Mouse (Mus musculus): ENCODE data around the gene Trmu. TPM values are rescaled to one million over a fixed set of nuclear protein-coding genes. Genes with fewer than 3 reads are reported as not detected.
"Not testable (repeated sequence)": the region's sequence is repeated elsewhere in the genome, so short reads cannot be mapped to it uniquely, and the experiment has no call there.

Trmu gene
- total RNA-seq (2021), result 10 to 100 TPM; 27.7 to 34.3 TPM
- long read RNA-seq, experiment 1, transcript Trmu-201 (11 exons, 1,526 nt), result major isoform, 32 of 44 reads
- long read RNA-seq, experiment 1, partial matches to known transcripts, result 1 of 44 reads
- long read RNA-seq, experiment 1, other reads (novel, unspliced or antisense), result 11 of 44 reads
- long read RNA-seq, experiment 2, transcript Trmu-201 (11 exons, 1,526 nt), result major isoform, 24 of 39 reads
- long read RNA-seq, experiment 2, partial matches to known transcripts, result 1 of 39 reads
- long read RNA-seq, experiment 2, other reads (novel, unspliced or antisense), result 13 of 39 reads

DNA sequence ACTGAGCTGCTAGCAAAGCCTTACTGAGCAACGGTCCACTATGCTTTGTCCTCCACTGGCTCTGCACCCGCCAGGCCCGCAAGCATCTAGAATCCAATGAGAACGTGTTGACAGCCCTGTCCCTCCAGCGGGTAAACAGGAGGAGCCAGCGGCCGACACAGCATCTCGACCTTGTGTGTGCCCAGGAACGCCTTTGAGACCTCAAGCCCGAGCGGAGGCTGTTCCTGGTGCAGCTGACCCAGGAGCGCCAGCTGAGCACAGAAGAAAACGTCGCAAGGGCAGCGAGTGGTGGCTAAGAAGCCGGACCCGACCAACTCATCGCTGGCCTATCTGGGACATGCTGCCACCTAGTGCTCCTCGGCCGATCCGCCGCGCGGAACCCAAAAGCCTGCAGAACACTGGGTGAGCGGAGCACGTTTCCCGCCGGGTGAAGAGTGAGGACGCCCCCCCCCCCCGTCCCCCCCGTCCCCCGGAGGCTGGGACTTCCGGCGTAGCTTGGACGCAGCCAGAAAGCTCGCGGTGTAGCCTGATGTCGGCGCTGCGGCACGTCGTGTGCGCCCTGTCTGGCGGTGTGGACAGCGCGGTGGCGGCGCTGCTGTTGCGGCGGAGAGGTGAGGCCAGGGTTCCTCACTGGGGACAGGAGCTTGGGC, at the start of gene Trmu:
Gene Trmu (plus strand): TSS at position 465 of the 650 bp plus-strand sequence.
- peak; percentile 77 to 89 for DNase-seq (ENCODE audit: low spot score in 2 of 2)

DNA sequence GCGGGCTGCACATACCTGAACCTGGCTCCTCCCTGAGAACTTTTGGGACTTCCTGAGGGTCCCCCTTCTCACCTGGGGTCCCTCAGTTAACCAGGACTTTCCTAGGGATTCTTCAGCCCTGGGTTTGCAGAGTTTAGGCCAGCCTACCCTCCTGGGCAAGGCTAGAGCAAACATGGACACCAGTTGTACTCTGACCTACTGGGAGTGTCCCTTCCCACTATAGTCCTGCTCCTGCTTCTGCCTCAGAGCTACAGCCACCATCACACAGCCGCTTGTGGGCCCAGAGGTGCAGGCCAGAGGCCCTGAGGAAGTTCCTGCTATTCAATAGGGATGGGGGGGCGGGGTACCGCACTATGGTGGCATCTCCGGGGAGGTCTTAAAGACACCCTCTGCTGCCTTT, 49.6 kb upstream of the Trmu start:
- no peak for DNase-seq (ENCODE audit: low spot score in 2 of 2)

DNA sequence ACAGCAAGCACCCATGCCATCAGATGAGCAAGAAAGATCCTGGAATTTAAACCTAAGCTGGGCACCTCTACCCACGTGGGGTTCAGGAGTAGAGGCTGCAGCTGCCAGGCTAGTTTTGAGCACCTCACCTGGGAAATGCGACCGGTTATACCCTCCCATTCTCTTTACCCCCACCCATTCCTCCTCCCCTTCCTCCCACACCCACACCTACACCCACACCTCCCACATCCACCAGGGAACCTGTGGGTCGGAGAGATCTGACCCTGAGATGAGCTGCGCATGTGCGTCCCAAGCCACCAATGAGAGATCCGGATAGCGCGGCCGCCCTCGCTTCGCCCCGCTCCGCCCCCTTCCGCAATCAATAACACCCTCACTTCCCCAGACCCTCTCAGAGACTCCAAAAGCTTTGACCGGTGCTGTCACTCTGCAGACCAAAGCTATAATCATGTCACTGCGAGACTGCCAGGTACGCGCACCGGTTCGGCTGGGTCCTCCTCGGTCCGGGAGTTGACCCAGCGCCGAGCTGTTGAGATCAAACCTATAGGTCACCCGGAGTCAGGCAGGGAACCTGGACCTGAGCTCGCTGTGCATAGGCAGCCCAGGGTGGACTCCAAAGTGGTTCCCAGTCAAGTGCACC, 47.0 kb upstream of the Trmu start, which contains the start of gene Ttc38:
Gene Ttc38 (plus strand): TSS at position 353 of the 637 bp plus-strand sequence.
- peak; percentile 48 to 77 for DNase-seq (ENCODE audit: low spot score in 2 of 2)

DNA sequence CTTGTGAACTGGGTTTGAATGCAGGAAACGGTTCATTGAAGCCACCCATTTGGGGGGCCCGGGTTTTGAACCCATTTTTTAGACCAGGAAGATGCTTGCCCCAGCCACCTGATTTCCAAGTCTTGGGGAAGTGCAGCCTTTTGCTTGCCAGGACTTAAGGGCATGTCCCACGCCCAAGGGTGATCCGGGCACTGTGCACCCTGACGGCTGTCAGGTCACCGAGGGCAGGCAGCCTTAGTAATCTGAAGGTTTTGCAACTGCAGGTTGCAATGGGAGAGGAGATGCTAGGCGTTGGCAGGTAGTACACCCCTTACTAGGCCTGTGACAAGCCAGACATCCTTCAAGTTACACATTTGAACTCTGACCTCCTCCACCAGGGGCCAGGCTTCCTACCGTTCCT, 46.5 kb upstream of the Trmu start:
- no peak for DNase-seq (ENCODE audit: low spot score in 2 of 2)

DNA sequence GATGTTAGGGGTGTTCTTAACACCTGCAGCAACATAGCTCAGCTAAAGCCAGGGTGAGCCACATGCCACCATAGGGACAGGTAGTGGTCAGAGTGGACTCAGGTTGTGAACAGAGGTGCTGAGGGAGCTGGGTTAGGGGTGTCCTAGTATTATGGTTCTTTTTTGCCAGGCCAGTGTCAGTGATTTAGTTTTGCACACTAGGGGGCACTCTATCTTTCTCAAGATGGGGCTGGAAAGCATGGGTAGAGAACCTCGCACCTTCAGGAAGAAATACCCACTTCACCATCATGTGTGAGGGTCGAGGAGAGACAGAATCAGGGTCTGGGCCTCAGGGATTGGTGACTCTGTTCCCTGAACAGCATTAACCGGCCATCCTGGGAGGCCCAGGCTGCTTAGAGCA, 43.8 kb upstream of the Trmu start:
- no peak for DNase-seq (ENCODE audit: low spot score in 2 of 2)

DNA sequence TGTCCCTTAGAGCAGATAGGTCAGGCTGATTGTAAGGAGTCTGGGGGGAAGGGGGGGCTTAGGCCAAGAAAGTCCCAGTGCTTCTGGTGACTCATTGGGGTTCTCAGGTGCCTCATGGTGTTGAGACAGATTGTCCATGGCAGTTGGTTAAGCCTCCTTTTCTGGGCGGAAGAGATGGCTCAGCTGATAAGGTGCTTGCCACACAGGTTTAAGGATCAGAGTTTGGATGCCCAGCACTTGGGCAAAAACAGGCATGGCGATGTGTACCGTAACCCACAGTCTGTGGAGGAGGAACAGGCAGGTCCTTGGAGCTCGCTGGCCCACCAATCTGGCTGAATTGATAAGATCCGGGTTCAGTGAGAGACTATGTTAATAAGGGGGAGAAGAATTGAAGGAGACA, 42.2 kb upstream of the Trmu start:
- DNase-seq (ENCODE audit: low spot score in 2 of 2), result no peak

DNA sequence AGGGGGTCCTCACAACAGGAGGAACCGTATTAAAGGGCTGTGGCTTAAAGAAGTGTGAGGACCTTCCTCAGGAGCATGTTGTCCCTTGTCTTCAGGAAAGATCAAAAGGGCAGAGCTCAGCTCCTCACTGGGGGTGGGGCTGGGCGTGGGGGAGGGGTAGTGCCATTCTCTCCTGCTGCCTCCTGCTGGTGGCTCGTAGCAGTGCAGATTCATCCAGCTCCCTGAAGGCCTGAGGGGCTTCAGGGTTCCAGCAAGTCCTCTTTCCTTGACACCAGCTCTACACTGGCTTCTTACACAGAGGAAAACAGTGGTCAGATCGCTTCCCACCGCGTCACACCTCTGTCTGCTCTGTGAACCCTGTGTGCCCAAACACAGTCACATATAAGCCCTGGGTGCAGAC, 38.1 kb upstream of the Trmu start:
- DNase-seq (ENCODE audit: low spot score in 2 of 2), result no peak

DNA sequence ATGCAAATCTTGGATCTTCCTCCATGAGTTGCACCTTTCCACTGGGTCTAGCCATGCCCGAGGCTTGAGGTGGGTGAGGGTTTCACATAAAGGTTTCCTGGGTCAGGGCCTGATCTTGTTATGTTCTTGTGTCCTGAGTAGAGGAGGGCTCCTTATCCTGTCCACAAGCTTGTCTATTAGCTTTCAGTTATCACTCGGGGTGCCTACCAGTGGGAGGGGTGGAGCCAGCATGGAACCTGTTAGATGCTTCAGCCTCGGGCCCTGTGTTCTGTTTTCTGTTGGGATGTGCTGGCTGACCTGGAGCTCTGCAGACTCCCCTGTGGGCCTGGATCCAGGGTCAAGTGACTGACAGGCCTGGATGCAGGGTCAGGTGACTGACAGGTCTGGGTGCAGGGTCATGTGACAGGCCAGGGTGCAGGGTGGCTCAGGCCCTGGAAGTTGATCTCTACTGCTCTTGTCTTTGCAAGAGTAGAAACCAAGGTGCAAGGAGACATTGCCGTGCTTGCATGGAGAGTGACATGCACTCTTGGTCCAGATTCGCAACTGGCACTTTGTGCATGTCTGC, 37.2 kb upstream of the Trmu start:
- DNase-seq (ENCODE audit: low spot score in 2 of 2), result no peak

DNA sequence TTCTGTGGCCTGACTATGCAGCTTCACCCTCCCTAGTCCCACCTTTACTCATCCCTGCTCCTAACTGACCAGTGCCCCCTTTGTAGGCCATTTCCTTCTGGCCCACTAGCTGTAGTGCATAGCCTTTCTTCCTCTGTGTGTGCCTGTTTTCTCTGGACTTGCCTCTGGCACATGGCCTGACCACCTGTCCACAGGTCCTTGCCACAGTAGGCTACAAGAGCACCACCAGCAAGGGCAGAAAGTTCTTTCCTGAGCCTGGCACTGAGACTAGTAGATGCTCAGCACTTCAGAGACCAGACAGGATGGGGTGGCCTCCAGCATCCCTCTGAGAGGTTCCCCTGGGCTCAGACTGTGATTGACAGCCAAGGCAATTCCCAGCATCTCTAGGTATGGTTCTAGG, 34.0 kb upstream of the Trmu start:
- no peak for DNase-seq (ENCODE audit: low spot score in 2 of 2)

DNA sequence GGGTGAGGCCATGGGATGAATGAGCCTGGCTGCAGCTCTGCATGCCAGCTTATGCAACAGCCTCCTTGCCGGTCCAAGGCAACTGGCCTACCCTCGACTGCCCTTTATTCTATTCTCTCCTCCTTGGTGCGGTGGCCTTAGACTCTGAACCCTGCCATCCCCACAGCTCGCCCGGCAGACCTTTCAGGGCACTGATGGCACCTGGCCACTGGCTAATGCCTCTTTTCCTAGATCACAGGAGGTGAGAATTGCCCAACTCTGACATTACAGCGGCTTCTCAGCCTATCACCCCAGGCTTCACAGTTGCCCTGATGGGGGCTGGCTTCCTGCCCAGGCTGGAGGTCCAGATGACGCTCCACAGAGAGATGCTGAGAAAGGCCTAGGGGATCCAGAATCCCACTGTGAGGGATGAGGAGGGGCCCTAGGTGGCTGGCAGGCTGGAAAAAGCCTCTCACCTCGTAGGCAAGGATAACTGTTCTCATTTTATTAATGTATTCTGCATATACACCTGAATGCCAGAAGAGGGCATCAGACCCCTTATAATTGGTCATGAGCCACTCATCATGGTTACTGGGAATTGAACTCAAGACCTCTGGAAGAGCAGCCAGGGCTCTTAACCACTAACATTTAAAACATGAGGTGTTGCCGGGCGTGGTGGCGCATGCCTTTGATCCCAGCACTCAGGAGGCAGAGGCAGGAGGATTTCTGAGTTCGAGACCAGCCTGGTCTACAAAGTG, 27.3 kb upstream of the Trmu start:
- no peak for DNase-seq (ENCODE audit: low spot score in 2 of 2)

DNA sequence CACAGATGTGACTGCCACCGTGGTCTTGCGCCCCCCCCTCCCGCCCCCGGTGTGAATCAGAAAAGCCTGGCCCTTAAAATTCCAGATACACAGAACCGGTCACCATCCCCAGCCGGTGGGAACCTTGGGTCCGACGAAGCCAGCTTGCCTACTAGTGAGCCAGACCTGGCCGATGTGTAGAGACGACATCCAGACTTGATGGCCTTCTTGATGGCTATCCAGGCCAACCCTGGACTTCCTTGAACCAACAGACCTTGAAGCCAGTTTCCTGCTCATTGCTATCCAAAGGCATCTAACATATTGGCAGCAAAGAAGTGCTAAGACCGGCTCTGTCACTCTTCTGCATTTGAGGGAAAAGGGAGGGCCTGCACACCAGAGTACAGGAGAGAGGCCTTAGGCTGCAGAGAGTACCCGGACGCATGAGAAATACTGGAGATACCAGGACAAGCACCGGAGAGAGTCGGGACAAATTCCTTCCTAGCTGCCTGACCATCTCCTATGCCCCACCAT, 20.1 kb upstream of the Trmu start:
- no peak for DNase-seq (ENCODE audit: low spot score in 2 of 2)

DNA sequence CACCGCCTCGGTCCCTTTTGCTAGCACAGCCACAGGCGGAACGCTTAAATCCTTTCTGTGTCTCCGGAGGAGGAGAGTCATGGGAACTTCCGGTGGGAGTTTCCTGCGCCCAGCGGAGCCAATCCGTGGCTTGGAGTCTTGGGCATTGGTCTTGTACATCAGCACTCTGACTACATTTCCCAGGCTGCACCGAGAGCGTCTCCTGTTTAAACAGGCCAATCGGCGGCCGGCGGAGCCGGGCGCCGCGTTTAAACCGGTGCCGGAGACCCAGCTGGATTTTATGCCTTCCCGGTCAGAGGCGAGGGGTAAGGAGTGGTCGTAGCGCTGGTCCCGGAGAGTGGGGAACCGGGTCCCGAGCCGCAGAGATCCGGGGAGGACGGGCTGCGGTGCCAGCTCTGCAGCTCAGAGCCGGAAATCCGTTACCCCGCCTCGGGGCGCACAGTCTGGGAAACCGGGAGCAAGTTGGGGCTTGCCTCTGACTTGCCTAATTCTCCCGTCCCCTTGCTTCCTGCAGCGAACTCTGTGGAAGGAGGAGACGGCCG, 19.6 kb upstream of the Trmu start, which contains the start of gene Gtse1:
Gene Gtse1 (plus strand): TSS at position 256 of the 542 bp plus-strand sequence.
- DNase-seq (ENCODE audit: low spot score in 2 of 2), result peak; percentile 82 to 93

DNA sequence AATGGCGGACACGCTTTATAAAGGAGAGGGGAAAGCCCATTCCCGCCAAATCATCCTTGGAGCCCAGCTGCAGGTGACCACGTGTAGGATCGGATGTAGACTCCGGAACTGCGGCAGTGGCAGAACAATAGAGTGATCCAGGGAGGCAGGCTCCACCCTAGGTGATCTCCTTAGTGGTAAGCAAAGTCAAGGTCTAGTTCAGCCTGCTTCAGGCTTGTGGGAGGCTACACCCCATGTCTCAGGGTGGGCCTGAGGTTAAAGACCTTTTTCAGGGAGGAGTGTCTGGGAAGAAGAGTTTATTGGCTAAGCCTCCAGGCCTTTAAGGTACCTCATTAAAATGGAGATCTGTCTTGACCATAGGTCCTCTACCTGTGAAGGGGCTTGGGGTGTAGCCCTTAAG, 13.2 kb upstream of the Trmu start:
- not testable (repeated sequence) for DNase-seq (ENCODE audit: low spot score in 2 of 2)

DNA sequence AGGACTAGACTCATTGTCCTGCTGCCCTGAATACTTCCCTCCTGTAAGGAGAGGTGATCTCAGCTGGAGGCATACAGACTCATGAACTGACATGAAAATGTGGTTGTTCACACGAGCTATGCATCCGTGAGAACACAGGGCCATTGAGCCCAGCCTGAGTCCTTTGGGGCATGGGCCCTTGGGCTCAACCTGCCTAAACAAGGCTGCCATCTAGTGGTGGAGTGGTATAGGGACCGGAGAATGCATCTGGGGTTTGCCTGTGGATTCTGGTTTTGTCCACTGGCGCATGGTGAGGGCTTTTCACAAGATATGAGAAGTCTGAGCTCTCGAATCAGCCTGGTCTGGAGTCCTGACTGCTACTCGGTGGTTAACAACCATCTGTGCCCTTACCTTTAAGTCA, 11.4 kb upstream of the Trmu start:
- peak in 1 of 2 experiments; percentile 57 for DNase-seq (ENCODE audit: low spot score in 2 of 2)

DNA sequence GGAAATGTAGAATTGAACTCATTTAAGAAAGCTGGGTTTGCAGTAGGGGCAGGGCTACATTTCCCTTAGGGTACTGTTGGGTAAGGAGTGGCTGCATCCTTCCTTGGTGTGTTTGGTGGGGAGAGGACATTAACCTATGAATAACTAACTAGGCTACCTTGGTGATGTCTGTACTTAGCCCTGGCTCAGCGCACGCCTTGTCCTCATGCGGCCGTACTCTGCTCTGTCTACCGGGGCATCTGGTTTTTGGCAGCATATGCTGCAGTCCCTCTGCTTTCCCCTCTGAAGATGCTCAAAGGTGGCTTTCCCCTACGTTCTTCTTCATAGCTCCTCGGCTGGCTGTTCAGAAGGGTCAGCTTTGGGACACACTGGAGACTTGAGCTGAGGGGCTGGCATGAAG, 1.8 kb upstream of the Trmu start:
- no peak for DNase-seq (ENCODE audit: low spot score in 2 of 2)

DNA sequence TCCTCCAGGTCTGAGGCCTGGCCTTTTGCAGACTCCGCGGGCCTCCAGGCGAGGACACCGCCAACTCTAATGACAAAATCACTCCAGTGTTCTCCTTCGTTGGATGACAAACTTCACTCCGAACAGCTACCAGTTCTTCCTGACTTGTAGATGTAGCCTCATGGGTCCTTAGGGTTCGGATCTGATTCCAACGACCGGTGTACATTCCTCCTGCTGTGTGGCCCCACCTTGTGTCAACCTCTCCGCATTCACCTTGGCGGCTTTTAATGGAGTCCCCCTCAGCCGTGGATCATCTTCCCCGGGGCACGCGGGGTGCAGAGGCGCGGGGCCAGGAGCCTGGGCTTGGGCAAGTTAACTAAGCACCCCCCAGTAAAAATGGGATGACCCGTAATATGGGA, 385 bp downstream of the Trmu start:
- DNase-seq (ENCODE audit: low spot score in 2 of 2), result no peak

DNA sequence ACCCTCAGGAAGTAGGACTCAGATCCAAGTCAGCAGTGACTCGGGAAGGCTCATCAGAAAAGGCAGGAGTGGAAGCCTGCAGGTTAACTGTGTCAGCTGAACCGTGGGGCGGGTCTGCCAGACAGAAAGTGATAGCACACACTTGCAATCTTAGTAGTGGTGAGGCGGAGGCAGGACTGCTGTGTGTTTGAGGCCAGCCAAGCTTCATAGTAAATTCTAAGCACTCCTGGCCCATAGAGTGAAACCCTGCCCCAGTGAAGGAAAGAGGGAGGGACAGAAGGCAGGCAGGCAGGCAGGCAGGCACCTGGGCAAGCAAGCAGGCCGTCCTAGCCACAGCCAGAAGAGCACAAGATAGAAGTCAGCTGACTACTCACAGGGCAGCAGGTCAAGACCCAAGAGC, 6.5 kb downstream of the Trmu start:
- DNase-seq (ENCODE audit: low spot score in 2 of 2), result no peak

DNA sequence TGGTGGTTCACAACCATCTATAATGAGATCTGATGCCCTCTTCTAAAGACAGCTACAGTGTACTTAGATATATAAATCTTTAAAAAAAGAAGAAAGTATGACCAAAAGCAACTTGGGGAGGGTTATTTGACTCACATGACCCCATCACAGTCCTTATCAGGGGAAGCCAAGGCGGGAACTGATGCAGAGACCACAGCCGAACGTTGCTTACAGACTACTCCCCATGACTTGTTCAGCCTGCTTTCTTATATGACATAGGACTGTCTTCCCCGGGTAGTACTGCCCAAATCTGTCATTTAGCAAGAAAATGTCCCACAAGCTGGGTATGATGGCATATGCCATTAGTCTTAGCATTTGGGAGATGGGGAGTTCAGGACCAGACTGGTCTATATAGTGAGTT, 10.1 kb downstream of the Trmu start:
- DNase-seq (ENCODE audit: low spot score in 2 of 2), result no peak

DNA sequence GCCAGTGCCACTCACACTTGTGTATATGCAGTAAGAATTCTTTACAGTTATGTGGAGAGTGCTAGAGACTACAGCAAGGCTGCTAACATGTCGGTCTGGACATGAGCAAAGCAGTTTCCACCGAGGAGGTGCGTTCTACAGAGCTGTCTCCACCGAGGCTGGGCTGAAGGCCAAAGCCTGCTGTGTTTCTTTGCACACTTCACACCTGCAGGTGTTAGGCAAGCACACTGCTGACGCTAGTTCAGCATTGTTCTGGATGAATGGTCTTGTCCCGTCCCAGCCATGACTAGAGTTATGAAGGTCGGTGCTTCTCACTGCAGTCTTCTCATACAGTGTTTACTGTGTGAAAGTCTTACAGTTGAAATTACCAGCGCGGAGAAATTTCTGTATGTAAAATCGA, 12.9 kb downstream of the Trmu start:
- no peak for DNase-seq (ENCODE audit: low spot score in 2 of 2)

DNA sequence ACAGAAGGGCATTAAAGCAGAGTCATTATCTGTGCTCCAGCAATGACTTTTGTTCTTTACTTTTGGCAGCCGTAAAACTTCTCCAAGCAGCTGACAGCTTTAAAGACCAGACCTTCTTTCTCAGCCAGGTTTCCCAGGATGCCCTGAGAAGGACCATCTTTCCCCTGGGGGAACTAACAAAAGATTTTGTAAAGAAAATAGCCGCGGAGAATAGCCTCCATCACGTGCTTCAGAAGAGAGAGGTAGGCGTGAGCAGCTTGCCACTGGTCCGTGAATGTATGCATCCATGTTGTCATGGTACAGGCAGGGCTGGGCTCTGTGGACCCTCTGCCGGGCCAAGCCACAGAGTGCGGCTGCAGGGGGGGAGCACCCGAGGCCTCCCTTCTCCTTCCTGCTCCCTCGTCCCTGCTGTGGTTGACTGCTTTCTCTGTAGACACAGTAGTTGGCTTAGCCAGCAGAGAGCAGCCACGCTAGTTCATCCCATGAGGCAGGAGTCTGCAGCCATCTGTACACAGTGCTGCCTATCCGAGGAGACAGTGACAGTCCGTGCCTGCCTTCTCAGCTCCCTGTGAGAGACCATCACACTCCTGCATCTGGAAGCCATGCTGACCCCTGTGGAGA, 13.5 kb downstream of the Trmu start:
- no peak for DNase-seq (ENCODE audit: low spot score in 2 of 2)
